Mouse (Mus musculus): ENCODE data around the gene Tes3-ps.

GRCm38 (mm10) chr13:49471981-49472675 is 21.0 kb upstream of the Tes3-ps start:
- TF ChIP-seq CTCF (IDR thresholded peaks at IDR 0.05; ENCODE audit: extremely low read depth, insufficient read depth, low read length) (no peak), POLR2A (IDR thresholded peaks at IDR 0.05; ENCODE audit: extremely low read depth, insufficient read depth, low read length) (no peak)
